Mouse (Mus musculus) forebrain, embryonic 11.5 days (tissue): ENCODE results near the gene Ndufa8. TPM values are rescaled to one million over a fixed set of nuclear protein-coding genes. Genes with fewer than 3 reads are reported as not detected.
A peak's percentile ranks its signal among the peaks of the same experiment; 100 is the strongest.

ENCODE experiments used
- ATAC-seq: fragments of 200-750 bp; cut with Nextera tagmentation; replicated peaks from 2 replicates; pipeline ENCODE4 v1.8.0; 2017; ENCODE audit warnings: moderate TSS enrichment; ENCODE audit not compliant: low FRiP score
- DNase-seq: peaks from one replicate; pipeline ENCODE4 v3.0.0-alpha.2; 2017; ENCODE audit warnings: low spot score
- H3K27ac ChIP-seq: fragments of 300-500 bp; sonication (generic); 2 replicates; pipeline ENCODE4 v1.5.1; 2014; ENCODE audit warnings: low read depth, low read length
- H3K27me3 ChIP-seq: fragments of 300-500 bp; sonication (generic); 2 replicates; pipeline ENCODE4 v1.6.1; 2014; ENCODE audit warnings: mild to moderate bottlenecking, low read length, mixed read lengths; ENCODE audit not compliant: control insufficient read depth, insufficient read depth
- H3K36me3 ChIP-seq: fragments of 300-500 bp; sonication (generic); 2 replicates; pipeline ENCODE4 v1.6.1; 2014; ENCODE audit warnings: mild to moderate bottlenecking, low read length, moderate library complexity, mixed read lengths; ENCODE audit not compliant: control insufficient read depth, insufficient read depth
- H3K4me1 ChIP-seq: fragments of 300-500 bp; sonication (generic); replicated peaks from 2 replicates; pipeline ENCODE4 v1.6.1; 2014; ENCODE audit warnings: low read length, mixed read lengths; ENCODE audit not compliant: control insufficient read depth, insufficient read depth
- H3K4me2 ChIP-seq: fragments of 300-500 bp; sonication (generic); 2 replicates; pipeline ENCODE4 v1.6.1; 2014; ENCODE audit warnings: low read depth, mild to moderate bottlenecking, low read length, moderate library complexity, mixed read lengths; ENCODE audit not compliant: severe bottlenecking
- H3K4me3 ChIP-seq: fragments of 300-500 bp; sonication (generic); 2 replicates; pipeline ENCODE4 v1.5.1; 2014; ENCODE audit warnings: low read depth, low read length
- H3K9ac ChIP-seq: fragments of 300-500 bp; sonication (generic); 2 replicates; pipeline ENCODE4 v1.6.1; 2014; ENCODE audit warnings: low read length
- H3K9me3 ChIP-seq: fragments of 300-500 bp; sonication (generic); 2 replicates; pipeline ENCODE4 v1.6.1; 2016; ENCODE audit warnings: low read length, mixed read lengths; ENCODE audit not compliant: control insufficient read depth
- WGBS: fragments of 180-500 bp; shearing (Covaris S2); extraction: QIAGEN DNeasy Blood & Tissue Kit; methylation state at CpG from one replicate; pipeline ENCODE4 v1.1.7; 2014; 5-methylcytosine and 5-hydroxymethylcytosine counted together
- polyA plus RNA-seq: library from polyadenylated mRNA; unstranded; fragments of >200 nt; fragmentation: Nextera tagmentation; extraction: Ambion mirVana; gene quantifications from 2 replicates; pipeline ENCODE4 v1.2.1, GENCODE M21; 2014

The Ndufa8 gene
- 177 and 184 TPM in 2 replicates for polyA plus RNA-seq

GRCm38 (mm10) chr2:36048748-36049566 is at the start of gene Ndufa8, which contains the start of gene Morn5:
TSS of gene Ndufa8 (minus strand) at chr2:36049406.
TSS of gene Morn5 (plus strand) at chr2:36049458.
- ATAC-seq (peak; percentile 98), DNase-seq (peak; percentile 99)
- H3K9ac ChIP-seq: peak within 1 kb of the TSS; percentile 75
- no peaks in the 10 kb centered on the region for H3K36me3 ChIP-seq
- 1% methylated on average over 44 of the region's 44 CpGs for WGBS
- no peaks in the 10 kb centered on the region for H3K27me3 ChIP-seq
- peak within 1 kb of the TSS; percentile 63 for H3K4me2 ChIP-seq
- H3K4me3 ChIP-seq: peak within 1 kb of the TSS; percentile 62
- no peaks in the 10 kb centered on the region for H3K9me3 ChIP-seq
- H3K4me1 ChIP-seq: peaks cover 5% of the 10 kb centered on the region
- no peak within 1 kb of the TSS for H3K27ac ChIP-seq

DNA sequence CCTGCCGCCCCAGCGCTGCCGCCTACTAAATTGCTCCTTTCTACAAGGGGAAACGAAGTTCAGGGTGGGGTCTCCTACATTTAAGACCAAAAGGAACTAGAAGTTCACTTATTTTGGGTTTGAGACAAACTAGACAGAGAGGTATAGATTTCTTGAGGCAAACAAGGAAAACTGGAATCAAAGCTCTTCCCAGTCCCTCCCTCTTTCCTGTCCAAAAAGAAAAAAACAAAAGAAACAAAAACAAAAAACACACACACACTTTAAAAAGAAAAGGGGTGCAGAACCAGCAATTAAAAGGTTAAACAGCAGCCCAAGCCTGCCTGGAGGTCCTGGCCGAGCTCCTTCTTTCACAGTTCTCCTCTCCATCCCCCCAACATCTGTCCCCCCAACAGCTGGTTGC is 48.8 kb upstream of the Ndufa8 start:
- Histone ChIP-seq H3K4me1 (peaks cover 4% of the 10 kb centered on the region; the same call in 1 of the 2 replicates), H3K9ac (no peak overlapping the region), H3K4me2 (no peak overlapping the region), H3K9me3 (no peaks in the 10 kb centered on the region), H3K4me3 (no peak overlapping the region), H3K27me3 (peaks cover 98% of the 10 kb centered on the region), H3K36me3 (no peaks in the 10 kb centered on the region), H3K27ac (no peak overlapping the region)
- WGBS: 2% methylated on average over 5 of the region's 5 CpGs
- DNase-seq (no peak), ATAC-seq (no peak)

DNA sequence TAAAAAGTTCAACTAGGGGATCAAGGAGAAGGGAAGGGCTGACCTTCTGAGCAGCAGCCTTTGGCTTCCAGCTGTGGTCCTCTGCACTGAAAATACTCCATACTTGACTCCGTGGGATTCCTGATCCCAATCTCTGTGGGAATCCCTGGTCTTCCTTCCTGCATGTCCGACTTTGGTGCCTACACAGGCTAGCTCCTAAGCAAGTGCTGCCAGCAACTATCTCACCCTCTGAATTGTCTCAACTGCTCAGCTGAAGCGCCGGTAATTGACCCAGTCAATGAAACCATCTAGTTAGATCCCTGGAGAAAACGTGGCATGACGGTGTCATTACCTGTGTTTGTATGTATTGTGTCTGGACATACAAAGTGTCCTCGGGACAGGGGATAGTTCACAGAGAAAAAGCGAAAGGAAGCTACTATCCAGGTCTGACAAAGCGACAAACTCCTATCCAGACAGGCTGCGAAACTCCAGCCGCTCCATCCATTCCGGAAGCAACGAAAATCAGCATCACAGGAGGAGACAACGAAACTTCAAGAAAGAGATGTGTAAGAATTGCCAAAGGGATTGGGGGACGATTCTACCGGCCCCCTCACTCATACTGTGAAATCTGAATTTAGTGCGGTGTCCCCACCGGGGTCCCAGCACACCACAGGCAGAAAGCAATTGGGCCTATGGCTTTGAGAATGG is 48.1 kb upstream of the Ndufa8 start:
- no peak overlapping the region for H3K27ac ChIP-seq
- H3K4me2 ChIP-seq: no peak overlapping the region
- no peaks in the 10 kb centered on the region for H3K36me3 ChIP-seq
- no peaks in the 10 kb centered on the region for H3K9me3 ChIP-seq
- H3K27me3 ChIP-seq: peaks cover 98% of the 10 kb centered on the region
- no peak for ATAC-seq
- no peak overlapping the region for H3K4me3 ChIP-seq
- no peak for DNase-seq
- 1% methylated on average over 18 of the region's 18 CpGs for WGBS
- H3K4me1 ChIP-seq: no peaks in the 10 kb centered on the region
- H3K9ac ChIP-seq: no peak overlapping the region

GRCm38 (mm10) chr2:36093914-36094475 is 44.8 kb upstream of the Ndufa8 start:
- H3K9me3 ChIP-seq: no peaks in the 10 kb centered on the region
- H3K4me1 ChIP-seq: peaks cover 9% of the 10 kb centered on the region; the same call in 1 of the 2 replicates
- no peak overlapping the region for H3K4me3 ChIP-seq
- no peak overlapping the region for H3K27ac ChIP-seq
- 2% methylated on average over 31 of the region's 31 CpGs for WGBS
- DNase-seq: no peak
- no peaks in the 10 kb centered on the region for H3K36me3 ChIP-seq
- no peak for ATAC-seq
- H3K27me3 ChIP-seq: peaks cover 96% of the 10 kb centered on the region
- no peak overlapping the region for H3K9ac ChIP-seq
- no peak overlapping the region for H3K4me2 ChIP-seq

DNA sequence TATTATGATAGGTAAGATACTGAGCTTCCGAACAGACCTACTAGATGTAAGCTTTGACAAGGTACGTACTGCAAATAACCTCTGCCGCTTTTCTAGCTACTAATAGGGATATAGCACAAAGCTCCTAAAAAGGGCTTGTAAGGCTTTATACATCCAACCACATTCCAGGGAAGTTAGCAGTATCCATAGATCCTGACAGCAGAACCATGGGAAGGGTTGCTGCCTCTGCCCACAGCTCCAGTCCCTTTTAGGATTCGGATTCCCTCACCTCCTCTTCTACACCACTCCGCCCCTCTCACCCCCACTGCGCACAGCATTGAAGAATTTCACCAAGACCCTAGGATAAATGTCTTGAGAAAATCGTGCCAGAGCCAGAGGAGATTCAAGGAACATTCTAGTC is 44.1 kb upstream of the Ndufa8 start:
- Histone ChIP-seq H3K27ac (no peak overlapping the region), H3K4me2 (no peak overlapping the region), H3K9me3 (no peaks in the 10 kb centered on the region), H3K4me3 (no peak overlapping the region), H3K4me1 (peaks cover 9% of the 10 kb centered on the region; the same call in 1 of the 2 replicates), H3K36me3 (no peaks in the 10 kb centered on the region), H3K9ac (no peak overlapping the region), H3K27me3 (peaks cover 89% of the 10 kb centered on the region)
- no peak for DNase-seq
- 10% methylated on average over 7 of the region's 7 CpGs for WGBS
- no peak for ATAC-seq

DNA sequence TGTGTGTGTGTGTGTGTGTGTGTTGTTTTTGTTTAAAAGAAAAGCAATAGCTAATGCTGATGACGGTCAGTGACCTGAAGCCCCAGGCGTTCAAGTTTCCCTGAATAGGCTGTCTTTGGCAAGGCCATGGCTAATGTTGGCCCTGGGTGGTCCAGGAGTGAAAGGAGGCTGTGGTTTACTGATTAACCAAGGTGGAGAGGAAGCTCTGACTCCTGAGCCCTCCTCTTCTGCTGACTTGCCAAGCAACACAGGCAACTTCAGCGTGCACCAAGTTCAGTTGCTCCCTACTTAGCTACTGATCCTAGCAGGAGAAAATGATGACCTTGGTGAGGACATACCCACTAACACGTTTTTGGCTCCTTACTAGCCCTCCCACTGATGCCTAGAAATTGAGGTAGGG is 43.5 kb upstream of the Ndufa8 start:
- Histone ChIP-seq H3K27ac (no peak overlapping the region), H3K4me2 (no peak overlapping the region), H3K27me3 (peaks cover 87% of the 10 kb centered on the region), H3K9me3 (no peaks in the 10 kb centered on the region), H3K4me3 (no peak overlapping the region), H3K9ac (no peak overlapping the region), H3K36me3 (no peaks in the 10 kb centered on the region), H3K4me1 (peaks cover 9% of the 10 kb centered on the region; the same call in 1 of the 2 replicates)
- DNase-seq (no peak), ATAC-seq (no peak)
- 2% methylated on average over 4 of the region's 4 CpGs for WGBS

DNA sequence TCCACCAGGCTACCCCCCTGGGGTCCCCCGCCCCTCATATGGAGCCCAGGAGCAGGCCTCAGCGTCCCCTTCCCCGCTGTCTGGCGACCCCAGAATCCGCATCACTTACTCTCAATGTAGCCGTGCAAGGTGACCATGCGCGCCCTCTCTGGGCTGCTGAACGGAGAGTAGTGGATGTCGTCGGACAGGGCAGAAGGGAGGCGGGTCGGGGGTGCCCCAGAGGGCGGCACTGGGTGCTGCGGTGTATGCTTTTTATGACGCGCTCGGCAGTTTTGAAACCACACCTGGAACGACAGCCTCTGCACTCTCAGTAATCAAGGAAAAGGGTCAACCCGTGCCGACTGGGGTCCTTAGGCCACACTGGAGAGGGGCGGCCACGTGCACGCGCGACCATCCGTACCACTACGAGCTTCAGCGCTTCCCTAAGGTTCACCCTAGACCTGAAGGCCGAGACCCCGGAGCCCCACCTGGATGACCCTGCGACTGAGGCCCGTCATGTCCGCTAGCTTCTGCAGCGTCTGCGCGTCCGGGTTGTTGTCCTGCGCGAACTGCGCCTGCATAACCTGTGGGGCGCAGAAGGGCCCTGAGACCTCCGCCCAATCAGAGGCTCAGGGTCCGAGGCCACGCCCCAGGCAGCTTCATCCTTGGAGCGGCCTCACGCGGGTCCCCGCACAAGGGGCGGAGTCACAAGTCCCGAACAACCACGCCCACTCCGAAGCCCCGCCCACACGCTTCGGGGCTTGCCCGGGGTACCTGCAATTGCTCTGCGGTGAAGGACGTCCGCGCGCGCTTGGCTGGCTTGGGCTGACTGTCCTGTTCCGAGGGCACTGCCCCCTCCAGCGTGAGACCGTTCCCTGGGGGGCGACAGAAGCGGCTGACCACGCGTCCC is 41.9 kb upstream of the Ndufa8 start:
- Histone ChIP-seq H3K9me3 (no peaks in the 10 kb centered on the region), H3K4me3 (peak overlapping the region; percentile 35), H3K27me3 (peaks cover 73% of the 10 kb centered on the region), H3K27ac (no peak overlapping the region), H3K9ac (no peak overlapping the region), H3K4me2 (peak overlapping the region; percentile 68), H3K36me3 (no peaks in the 10 kb centered on the region), H3K4me1 (peaks cover 9% of the 10 kb centered on the region; the same call in 1 of the 2 replicates)
- ATAC-seq (peak; percentile 90), DNase-seq (peak; percentile 93)
- WGBS: under 1% methylated on average over 70 of the region's 70 CpGs

- no peak for ATAC-seq
- 23% methylated on average over 3 of the region's 3 CpGs for WGBS
These were observed 40.0 kb upstream of the Ndufa8 start for GRCm38 (mm10) chr2:36089190-36089589.

More at GRCm38 (mm10) chr2:36089190-36089589, 40.0 kb upstream of the Ndufa8 start:
- Histone ChIP-seq H3K4me3 (no peak overlapping the region), H3K4me2 (no peak overlapping the region), H3K4me1 (peaks cover 9% of the 10 kb centered on the region; the same call in 1 of the 2 replicates), H3K27ac (no peak overlapping the region), H3K36me3 (no peaks in the 10 kb centered on the region), H3K9me3 (no peaks in the 10 kb centered on the region), H3K9ac (no peak overlapping the region), H3K27me3 (peaks cover 54% of the 10 kb centered on the region)
- no peak for DNase-seq
